Mouse (Mus musculus) common myeloid progenitor, adult 5-6 weeks (primary cell): ENCODE data around the gene Naga. TPM values are rescaled to one million over a fixed set of nuclear protein-coding genes. Genes with fewer than 3 reads are reported as not detected.

Experiments used
- ATAC-seq: replicated peaks from 2 replicates; pipeline ENCODE4 v1.8.0; 2016; ENCODE audit warnings: low read depth, mild to moderate bottlenecking, moderate TSS enrichment, inconsistent platforms; ENCODE audit not compliant: poor library complexity, severe bottlenecking
- total RNA-seq: library from RNA; stranded (forward); fragments of 200-1000, 187-1606 nt; gene quantifications from 2 replicates; pipeline ENCODE4 v1.2.3, GENCODE M21; 2017

The Naga gene
- total RNA-seq, 1 experiment from 2014 or later, result 32.4 TPM

DNA sequence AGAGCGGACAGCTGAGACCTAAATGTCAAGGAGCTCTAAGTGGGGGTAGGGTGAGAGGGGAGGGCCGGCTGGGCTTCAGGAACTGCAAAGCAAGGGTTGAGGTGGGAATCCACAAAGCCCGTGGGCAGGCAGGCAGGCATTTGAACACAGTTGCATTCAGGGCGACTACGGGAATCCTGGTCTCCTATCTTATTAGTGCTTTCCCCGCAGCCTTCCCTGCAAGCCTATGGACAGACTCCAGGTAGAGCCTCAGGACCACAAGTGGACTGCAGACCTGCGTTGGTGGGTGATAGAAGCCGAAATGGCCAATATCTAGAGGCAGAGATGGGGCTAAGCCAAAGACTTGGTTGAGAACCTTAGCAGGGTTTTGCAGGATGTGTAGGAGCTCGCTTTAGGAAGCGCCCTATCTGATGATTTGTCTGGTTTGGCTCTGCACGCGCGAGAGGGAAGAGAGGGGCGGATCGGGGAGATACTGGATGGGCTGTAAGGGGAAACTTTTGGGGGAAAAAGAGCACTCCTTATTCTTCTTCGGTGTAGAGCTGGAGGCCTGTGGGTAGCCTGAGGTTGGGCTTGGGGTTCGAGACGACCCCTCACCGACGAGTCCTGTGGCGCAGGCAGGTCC is 1.8 kb upstream of the Naga start:
- ATAC-seq, result no peak

DNA sequence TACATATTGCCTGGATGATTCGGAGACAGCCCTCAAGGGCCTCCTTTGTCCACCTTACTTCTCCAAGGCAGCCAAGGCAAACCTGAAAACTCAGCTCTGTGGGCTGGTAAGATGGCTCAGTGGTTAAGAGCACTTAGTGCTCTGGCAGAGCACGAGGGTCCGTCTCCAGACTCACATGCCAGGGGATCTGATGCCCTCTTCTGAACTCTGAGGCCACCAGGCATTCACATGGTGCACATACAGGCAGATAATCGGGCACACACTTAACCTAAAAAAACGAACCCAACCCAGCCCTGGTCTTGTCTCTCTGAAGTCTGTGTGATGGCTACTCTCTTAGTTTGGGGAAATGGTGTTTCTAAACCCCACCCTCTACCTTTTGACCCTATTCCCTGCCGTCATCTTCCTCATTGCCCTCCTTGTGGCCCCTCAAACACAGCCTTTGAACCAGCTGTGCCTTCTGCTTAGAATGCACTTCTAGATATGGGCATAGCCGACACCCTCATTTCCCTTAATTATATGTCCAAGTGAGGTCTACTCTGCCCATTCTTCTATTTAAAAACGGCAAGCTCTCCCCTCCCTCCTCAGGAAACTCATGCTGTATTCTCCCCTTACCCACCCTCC is 1.0 kb upstream of the Naga start:
- ATAC-seq, result no peak

DNA sequence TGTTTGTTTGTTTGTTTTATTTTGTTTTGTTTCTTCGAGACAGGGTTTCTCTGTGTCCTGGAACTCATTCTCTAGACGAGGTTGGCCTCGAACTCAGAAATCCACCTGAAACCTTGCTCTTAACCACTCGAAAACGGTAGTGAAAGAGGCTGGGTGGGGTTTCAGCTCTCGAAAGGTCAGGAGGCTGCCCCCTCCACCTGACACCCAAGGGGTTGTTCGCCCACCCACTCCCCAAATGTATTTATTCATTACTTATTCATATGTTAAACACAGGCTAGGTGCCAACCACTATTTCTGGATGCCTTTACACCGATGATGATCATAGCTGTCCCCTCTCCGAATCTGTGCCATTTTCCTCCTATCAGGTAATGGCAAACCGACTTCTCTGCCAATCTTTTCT is 425 bp upstream of the Naga start:
- ATAC-seq, result no peak

DNA sequence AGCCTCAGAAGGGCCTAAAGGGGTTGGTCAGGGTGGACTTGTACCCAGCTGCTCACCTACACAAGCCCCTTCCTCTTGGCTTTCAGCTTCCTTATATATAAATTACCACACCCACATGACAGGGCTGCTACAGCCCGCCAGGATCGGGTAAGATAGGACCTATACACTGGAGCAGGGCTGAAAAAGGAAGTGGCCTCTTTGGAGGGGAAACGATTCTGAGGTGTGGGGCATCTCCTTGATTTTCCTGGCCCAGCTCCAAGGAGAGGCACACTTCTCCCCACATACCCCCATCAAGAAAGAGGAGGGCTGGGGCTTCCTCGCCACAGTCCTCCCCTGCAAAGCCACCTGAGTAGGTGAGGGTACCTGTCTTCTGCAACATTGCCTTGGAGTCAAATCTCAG is 850 bp downstream of the Naga start:
- ATAC-seq, result peak; percentile 26

DNA sequence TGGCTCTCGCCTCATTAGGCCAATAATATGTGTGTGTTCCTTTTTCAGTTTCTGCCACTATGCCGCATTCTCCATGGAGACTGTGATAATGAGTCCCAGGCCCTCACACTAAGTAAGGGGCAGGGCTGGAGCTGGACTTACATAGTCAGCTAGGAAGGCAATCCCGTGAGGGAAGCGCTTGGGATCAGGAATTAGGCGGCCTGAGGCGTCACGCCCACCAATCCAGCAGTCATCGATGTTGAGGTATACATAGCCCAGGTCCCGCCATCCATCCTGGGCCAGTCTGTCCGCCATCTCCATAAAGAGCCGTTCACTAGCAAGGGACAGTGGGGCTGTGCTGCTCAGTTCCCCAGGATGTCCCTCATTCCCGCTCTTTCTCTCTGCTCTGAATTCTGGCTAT is 2.1 kb downstream of the Naga start:
- ATAC-seq, result no peak

DNA sequence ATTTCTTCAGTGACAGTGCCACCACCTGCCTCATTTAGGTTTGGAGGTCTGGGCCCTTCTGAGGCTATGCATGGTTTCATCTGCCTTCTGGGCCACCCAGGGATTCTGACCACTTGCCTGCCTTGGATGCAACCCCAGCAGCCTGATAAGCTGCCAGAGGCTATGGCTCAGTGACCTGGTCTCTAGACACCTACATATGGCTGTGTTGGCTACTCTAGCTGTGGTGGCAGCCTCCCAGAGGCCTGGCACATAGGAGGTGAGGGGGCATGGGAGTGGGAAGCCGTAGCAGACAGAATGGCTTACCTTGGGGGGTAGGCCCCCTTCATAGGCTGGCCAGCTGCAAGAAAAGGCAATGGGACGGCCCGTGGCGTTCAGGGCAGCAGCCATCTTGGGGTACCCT is 3.5 kb downstream of the Naga start:
- ATAC-seq, result no peak

DNA sequence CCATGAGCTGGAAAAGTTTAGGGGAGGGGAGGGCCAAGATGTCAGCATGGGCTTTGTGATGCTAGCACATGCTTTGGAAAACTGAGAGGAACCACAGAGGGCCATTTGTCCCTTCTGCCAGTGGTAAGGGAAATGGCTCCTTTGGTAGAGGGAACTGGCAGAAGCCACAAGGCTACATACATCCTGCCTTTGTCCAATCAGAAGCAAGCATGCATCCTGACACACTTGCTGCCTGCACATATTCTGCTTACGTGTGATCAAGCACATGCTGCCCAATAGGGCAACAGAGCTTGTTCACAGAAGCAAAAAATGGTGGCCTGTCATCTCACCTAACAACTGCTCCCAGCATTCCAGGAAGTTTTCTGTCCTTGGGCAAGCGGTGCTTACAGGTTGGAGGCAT is 13.3 kb downstream of the Naga start:
- ATAC-seq, result peak; percentile 73

DNA sequence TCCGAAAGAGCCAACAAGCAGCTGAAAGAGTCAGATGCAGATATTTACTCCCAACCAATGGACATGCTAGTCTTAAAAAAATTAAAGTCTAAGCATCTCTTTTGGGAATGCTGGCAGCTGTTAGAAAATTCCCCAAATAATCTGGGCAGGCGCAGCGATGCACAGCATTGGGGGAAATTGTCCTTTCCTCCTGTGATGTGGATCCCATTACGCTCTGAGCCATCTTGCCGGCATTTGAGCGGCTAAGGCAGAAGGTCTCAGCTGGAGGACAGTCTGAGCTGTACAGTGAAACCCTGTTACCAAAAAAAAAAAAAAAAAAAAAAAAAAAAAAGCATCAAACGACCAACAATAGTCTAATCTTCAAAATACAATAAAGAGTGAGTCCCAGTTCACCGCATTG is 16.5 kb downstream of the Naga start:
- ATAC-seq, result no peak

DNA sequence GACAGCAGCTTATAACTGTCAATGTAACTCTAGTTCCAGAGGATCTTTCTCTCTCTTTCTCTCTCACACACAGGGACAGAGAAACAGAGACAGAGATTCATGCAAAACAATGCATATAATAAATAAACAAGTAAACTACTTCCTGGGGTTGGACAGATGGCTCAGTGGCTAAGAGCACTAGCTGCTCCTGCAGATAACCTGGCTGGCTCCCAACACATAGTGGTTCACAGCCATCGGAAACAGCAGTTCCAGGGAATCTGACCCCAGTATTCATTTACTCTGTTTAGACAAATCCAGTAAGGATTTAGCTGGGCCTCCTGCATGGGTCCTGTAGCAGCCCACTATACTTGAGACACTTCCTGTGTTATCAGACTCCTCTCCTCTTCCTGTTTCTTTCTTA is 19.1 kb downstream of the Naga start:
- no peak for ATAC-seq

DNA sequence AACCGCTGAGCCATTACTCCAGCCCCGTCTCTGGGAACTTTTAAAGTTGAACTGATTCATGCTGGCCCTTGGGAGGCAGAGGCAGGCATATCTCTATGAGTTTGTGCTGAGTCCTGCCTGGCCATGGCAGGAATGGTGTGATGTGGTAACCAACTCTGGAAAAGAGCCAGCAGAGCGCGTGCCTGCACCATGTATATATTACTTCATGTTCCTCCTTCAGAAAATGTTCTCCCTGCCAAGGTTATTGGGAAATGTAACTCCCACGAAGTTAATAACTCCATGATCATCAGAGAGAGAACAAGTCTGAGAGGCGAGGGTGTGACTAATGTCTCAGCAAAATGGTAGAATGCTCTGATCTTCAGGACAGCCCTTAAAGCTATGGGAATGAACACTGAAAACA is 20.9 kb downstream of the Naga start:
- no peak for ATAC-seq

DNA sequence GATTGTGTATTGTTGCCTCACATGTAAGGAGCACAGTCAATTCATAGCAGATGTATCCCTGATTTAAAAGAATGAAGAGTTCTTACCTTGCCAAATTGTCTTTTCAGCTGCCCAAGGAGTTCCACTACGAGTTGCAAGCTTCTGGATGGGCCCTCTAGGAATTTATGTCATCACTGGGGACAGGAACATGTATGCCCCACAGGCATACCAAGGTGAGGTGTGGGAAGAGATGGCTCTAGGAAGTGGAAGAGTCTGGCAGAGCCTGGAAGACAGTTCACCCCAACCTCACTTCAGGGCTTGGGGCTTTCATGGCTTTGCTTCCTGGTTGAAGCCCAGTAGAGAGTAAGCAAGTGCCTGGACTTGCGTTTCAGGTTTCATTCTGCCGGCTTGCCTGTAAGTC is 30.3 kb downstream of the Naga start:
- no peak for ATAC-seq

DNA sequence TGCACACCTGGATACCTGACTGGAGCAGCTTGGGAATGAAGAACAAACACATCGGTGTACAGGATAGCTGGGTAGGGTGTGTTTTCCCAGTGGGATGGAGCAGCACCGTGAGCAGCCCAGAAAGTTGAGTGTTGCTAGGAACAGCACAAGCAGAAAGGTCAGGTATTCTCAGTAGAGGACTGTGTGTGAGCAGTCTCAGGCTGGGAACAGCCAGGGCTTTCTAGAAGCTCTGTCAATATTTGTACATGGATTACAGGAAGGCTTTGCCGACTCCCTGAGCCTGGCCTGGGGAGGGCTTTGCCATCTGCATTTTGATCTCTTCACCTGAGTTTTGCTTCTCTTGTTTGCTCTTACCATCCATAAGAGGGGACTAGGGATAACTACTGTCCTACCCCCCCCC is 31.6 kb downstream of the Naga start:
- no peak for ATAC-seq

DNA sequence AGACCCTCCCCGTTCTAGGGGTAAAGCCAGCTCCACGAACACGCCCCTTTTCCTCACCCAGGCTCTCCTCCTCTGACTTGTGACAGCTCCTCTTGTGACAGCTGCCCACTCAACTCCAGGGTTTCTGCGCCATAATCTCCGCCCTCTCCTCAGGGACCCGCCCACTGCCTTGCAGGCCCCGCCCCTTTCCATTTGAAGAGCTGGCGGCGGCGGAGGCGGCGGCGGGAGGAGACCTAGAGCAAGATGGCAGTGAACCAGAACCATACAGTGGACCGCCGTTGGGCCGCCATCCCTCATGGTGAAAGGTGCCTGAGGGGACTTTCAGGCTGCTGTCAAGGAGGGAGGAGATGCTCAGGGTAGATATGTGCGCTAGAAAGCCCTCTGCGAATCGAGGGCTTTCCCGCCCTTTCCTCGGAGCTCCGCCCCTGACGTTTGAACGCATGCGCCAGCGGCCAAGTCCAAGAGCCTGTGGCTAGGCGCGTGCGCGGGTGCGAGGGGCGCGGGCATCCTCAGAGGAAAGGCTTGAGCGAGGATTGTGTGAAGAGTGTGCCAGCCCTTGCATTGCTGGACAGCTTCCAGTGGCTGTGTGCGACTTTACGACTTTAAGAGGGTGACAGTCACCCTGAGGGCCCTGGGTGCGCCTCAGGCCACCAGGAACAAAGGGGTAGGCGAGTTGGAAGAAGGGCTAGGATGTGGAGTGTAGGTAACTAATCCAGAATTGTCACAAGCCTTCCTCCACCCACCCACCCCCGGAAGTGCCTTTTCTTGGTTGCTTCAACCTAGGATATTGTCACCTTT is 39.8 kb downstream of the Naga start, which contains the start of gene Wbp2nl:
Gene Wbp2nl, plus strand, starts transcription at position 191 of the 798 bp plus-strand sequence.
- ATAC-seq, result no peak

DNA sequence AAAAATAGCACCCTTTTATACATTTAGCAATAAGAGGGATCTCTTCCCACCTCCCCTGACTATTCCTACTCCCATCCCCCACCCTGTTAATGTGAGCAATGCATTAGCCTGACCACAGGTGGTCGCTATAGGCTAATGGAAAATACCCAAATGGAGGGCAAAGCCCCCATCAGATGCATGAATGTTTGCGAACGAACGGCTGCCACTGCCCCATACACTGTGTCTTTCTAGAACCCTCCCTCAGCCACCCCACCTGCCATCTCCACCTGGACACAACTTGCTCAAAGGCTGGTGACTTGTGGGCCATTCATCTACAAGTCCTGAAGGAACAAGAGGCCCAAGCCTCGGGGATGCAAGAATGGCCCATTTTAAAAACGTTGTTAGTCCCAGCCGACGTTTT is 44.7 kb downstream of the Naga start:
- ATAC-seq, result peak; percentile 82

DNA sequence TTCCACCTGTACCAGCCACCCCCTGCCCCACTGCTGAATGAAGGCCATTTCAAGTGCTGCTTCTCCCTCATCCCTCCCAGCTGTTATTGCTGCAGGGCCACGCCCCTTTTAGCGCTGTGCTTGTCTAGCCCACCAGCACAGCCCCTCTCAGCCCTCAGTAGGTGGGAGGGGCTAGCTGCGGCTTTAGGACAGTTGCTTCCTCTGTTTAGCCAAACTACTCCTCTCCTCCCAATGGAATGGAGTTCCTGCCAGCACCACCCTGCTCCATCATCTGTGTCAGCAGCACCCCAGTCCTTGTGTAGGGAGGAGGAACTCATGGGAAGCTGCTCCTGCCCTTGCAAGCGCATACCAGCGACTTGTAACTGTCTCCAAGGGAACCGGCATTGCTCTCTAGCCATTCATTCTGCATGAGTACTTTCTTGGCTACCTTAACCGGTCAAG is 45.4 kb downstream of the Naga start:
- no peak for ATAC-seq

DNA sequence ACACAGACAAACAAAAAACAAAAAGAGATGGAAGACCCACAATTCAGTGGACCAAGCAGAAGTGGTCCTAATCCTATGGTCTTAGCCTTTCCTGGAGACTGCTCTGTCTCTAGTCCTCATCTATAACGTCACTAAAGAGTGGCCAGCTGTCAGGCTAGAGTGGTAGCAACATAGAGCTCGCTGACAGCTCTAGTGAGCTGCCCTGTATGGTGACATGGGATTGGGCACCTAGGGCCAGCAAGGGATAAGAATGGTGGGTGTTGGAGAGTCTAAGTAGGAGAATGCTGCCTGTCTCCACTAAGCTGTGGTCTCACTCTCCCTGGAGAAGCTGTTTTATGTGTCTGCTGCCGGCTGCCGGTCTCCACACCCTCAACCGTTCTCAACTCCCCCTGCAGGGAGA is 45.9 kb downstream of the Naga start:
- ATAC-seq, result no peak

DNA sequence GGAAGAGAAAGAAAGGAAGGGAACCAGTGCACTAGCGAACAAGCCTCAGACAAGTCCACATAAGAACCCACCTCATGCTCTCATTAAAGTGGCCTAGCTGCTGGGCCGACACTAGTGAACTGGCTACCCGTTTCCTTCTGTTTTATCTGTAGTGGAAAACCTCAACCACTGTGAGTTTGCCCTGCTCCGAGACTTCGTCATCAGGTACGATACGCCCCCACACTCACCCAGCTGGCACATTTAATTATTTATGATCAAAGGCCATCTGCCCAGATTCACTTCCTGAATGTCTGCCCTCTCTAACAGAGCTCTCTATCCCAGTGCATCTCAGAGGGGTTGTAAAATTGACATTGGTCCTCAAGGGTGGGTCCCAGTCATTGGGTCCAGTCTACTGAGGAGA is 48.5 kb downstream of the Naga start:
- ATAC-seq, result peak; percentile 34

DNA sequence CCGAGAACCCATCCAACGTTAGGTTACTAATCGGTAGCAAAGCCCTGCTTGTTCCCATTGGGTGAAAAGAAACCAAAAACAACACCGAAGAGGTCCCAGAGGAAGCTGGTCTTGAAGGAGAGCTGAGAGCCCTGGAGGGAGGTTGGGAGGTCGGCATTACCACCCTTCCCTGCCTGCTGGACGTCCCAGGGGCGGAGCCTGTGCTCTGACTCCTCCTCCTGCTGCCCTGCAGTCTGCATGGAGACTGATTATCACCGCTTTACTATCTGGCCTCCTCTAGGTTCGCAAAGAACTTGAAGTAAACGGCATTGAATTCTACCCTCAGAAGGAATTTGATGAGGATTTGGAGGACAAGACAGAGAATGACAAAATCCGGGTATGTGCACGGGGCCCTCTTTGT is 52.6 kb downstream of the Naga start:
- ATAC-seq, result peak; percentile 67

DNA sequence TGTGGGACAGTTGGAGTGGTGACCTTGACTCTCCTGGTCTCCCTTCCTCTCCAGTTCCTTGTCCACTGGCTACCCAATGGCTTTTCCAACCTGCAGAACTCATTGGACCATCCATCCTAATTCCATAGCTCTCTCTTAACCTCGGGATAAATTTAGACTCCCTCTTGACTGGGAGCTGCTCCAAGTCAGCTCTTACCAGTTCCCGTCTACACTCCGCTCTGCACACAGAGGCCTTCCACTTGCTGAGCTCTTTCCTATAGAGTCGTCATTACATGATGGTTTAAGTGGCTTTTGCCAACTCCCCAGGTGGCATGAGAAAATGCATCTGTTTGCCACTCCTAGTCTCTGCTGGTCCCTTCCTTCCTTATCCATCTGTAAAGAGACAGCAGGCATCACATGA is 58.1 kb downstream of the Naga start:
- no peak for ATAC-seq
